Mouse (Mus musculus) small intestine, adult 2 months (tissue): Measurements from ENCODE around the gene Tmem234.

Source experiments
- CTCF ChIP-seq: fragments of 200-500 bp; IDR thresholded peaks from 2 replicates; pipeline ENCODE4 v1.5.1; 2012; ENCODE audit warnings: low read depth, mild to moderate bottlenecking, control low read depth, inconsistent platforms, low read length, moderate library complexity, mixed read lengths; ENCODE audit not compliant: insufficient replicate concordance, insufficient read length; ENCODE audit errors: extremely low read depth
- POLR2A ChIP-seq: fragments of 200-500 bp; IDR thresholded peaks from 2 replicates; pipeline ENCODE4 v1.6.1; 2012; ENCODE audit warnings: low read depth, mild to moderate bottlenecking, control low read depth, inconsistent platforms, low read length, moderate library complexity

- TF ChIP-seq CTCF, result no peak
- no peak for TF ChIP-seq POLR2A
These were observed 10.0 kb downstream of the Tmem234 start for GRCm38 (mm10) chr4:129610472-129610871.
